Mouse (Mus musculus) thymus, adult 18-20 months (tissue): ENCODE data around the gene Gm20538.

Experiments used
- DNase-seq, 2 experiments: peaks; one replicate each; pipeline ENCODE4 v3.0.0; 2022; ENCODE audit warnings: mixed read lengths in 2 of 2

Gene Gm20538

GRCm38 (mm10) chr19:44525551-44526205 is 27.0 kb downstream of the Gm20538 start:
- no peak for DNase-seq

GRCm38 (mm10) chr19:44519152-44519551 is 33.5 kb downstream of the Gm20538 start:
- DNase-seq, result no peak

- peak; percentile 44 to 46 for DNase-seq
These were observed 34.4 kb downstream of the Gm20538 start for GRCm38 (mm10) chr19:44517996-44518768.

- no peak for DNase-seq
These were observed 36.9 kb downstream of the Gm20538 start for GRCm38 (mm10) chr19:44515769-44516168.

GRCm38 (mm10) chr19:44514521-44515451 is 37.8 kb downstream of the Gm20538 start:
- DNase-seq, result no peak

- no peak for DNase-seq
These were observed 38.6 kb downstream of the Gm20538 start for GRCm38 (mm10) chr19:44513921-44514482.

GRCm38 (mm10) chr19:44513054-44513833 is 39.4 kb downstream of the Gm20538 start:
- no peak for DNase-seq

DNA sequence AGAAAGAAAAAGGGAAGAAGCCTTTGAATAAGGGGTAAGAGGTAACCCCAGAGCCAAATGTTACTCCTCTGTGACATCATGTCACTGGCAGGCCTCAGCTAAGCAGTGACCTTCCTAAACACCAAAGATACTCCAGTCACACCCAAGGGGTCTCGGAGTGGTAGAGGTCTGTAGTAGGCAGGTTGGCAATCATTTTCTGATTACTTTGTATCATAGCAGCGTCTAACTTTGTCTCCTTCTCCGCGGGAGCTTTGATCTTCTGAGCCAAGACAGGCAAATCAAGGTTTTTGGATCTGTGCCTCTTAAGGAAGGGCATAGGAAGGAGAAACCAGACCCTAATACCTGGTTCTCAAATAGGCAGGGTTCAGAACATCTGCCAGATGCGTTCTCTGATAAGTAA is 40.0 kb downstream of the Gm20538 start:
- DNase-seq, result no peak

- peak; percentile 32 to 38 for DNase-seq
These were observed 41.0 kb downstream of the Gm20538 start for GRCm38 (mm10) chr19:44511451-44512231.

DNA sequence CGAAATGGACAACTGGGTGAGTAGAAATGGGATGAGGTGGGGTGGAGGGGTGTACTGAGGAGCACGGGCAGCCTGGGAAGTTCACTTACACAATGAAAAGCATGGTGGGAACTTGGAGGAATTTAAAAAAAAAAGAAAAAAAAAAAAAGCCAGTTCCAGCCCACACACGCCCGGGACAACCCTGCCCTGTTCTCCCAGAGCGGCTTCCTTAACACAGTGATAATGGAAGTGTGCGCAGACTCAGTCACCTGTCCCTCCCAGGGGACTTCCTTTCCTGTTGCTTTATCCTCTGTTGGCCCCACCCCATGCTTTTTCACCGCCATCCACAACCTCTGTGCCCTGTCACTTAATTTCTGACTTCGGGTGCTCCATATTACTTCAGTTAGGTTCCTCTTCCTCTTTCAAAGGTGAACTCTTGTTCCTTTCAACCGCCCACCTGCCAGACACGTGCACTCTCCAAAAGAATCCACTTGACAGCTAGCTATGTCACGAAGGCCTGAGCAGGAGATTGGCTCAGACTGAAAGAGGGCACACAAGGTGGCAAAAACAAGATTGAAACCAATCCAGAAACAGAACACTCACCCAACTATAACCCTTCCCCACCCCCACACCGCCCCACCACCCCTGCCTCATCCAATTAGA is 42.0 kb downstream of the Gm20538 start:
- peak in 1 of 2 experiments; percentile 41 for DNase-seq

DNA sequence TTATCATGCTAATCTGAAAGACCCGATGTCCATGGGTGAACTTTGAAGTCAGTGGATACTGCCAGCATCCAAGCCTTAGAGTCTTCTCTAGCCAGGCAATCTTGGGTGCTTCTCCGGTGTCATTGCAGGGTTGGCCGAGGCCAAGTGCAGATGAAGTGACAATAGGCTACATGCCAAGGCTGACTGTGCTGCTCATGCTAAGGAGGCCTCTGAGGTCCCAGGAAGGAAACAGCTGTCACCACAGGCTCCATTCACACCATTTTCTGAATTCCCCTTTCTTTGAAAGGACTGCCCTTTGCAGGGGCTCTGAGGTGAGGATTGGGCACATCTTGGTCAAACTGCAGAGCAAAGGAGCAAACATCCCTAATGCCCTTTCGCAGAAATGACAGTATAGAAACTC is 49.9 kb downstream of the Gm20538 start:
- no peak for DNase-seq

DNA sequence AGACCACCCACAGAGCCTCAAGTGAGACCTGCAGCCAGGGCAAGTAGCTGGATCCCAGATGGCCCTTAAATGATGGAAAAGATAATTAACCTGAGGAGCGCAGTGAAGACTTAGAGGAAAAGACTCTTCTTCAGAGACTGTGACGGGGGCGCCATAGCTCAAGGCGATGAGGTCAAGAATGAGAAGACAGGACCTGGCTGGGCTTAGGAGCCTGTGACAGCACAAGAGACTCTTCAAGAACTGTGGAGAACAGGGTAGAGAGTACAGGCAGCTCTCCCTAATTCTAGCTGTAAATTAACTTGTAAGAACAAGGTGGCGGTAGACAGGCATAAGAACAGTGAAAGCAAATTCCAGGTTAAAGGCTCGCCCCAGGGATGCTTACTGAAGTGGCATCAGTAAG is 50.7 kb downstream of the Gm20538 start:
- DNase-seq, result no peak

DNA sequence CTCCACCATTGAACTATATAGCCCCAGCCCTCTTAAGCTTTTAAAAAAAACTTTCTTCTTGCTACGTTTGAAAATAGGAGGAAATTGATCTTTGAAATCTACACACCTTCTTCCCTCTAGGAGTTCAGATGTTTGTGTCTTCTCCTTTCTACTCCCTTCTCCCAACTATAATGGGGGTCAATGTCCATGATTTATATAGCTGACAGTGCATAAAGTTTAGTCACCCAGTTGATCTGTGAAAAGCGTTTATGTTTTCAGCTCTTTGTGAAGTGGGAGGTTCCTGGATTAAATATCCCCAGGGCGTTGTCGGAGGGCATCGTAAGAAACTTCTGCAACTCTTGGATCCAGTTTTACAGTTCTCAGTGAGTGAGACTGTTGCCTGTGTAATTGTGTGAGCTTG is 52.4 kb downstream of the Gm20538 start:
- no peak for DNase-seq

GRCm38 (mm10) chr19:44498936-44499335 is 53.7 kb downstream of the Gm20538 start:
- DNase-seq, result no peak

GRCm38 (mm10) chr19:44496941-44497340 is 55.7 kb downstream of the Gm20538 start:
- no peak for DNase-seq

DNA sequence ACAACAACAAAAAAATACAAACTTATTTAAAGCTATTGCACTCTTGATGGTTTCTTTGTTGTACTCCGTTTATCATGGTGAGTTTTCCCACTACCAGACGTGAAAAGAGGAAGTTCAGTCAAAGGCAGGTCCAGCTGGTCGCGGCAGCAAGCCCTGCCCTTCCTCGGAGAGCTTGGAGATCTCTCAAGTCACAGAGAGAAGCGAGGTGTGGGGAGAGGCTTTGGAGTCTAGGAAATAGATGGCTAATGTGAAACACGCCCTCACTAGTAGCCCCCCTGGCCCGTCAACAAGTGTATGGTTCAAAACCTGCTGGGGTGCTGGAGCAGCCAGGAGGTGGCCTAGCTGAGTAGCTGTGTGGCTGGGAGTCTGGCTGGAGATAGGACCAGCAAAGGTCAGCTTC is 56.1 kb downstream of the Gm20538 start:
- DNase-seq, result no peak
